Mouse (Mus musculus) neural tube, embryonic 13.5 days (tissue): ENCODE data around the gene Cmah. TPM values are rescaled to one million over a fixed set of nuclear protein-coding genes. Genes with fewer than 3 reads are reported as not detected.

ENCODE experiments used
- ATAC-seq: fragments of 200-750 bp; cut with Nextera tagmentation; 2 replicates; pipeline ENCODE4 v1.8.0; 2017; ENCODE audit warnings: low read depth, mild to moderate bottlenecking, moderate TSS enrichment, moderate library complexity
- H3K27ac ChIP-seq: fragments of 300-500 bp; sonication (generic); replicated peaks from 2 replicates; pipeline ENCODE4 v1.5.1; 2015; ENCODE audit warnings: moderate library complexity, mild to moderate bottlenecking, inconsistent platforms
- H3K27me3 ChIP-seq: fragments of 300-500 bp; sonication (generic); 2 replicates; pipeline ENCODE4 v1.6.1; 2015; ENCODE audit warnings: mild to moderate bottlenecking, inconsistent platforms
- H3K36me3 ChIP-seq: fragments of 300-500 bp; sonication (generic); 2 replicates; pipeline ENCODE4 v1.6.1; 2015; ENCODE audit warnings: mild to moderate bottlenecking, inconsistent platforms
- H3K4me1 ChIP-seq: fragments of 300-500 bp; sonication (generic); replicated peaks from 2 replicates; pipeline ENCODE4 v1.6.1; 2015; ENCODE audit warnings: inconsistent platforms
- H3K4me2 ChIP-seq: fragments of 300-500 bp; sonication (generic); 2 replicates; pipeline ENCODE4 v1.6.1; 2015; ENCODE audit warnings: inconsistent platforms, mild to moderate bottlenecking, moderate library complexity
- H3K4me3 ChIP-seq: fragments of 300-500 bp; sonication (generic); 2 replicates; pipeline ENCODE4 v1.5.1; 2015; ENCODE audit warnings: mild to moderate bottlenecking, inconsistent platforms
- H3K9ac ChIP-seq: fragments of 300-500 bp; sonication (generic); 2 replicates; pipeline ENCODE4 v1.6.1; 2015; ENCODE audit warnings: moderate library complexity, mild to moderate bottlenecking, inconsistent platforms
- H3K9me3 ChIP-seq: fragments of 300-500 bp; sonication (generic); 2 replicates; pipeline ENCODE4 v1.6.1; 2016; ENCODE audit warnings: inconsistent platforms
- WGBS: fragments of 180-500 bp; shearing (Covaris S2); methylation state at CpG from one replicate; pipeline ENCODE4 v1.1.7; 2015; 5-methylcytosine and 5-hydroxymethylcytosine counted together
- polyA plus RNA-seq: library from polyadenylated mRNA; unstranded; fragments of >200 nt; fragmentation: Nextera tagmentation; extraction: Ambion mirVana; gene quantifications from 2 replicates; pipeline ENCODE4 v1.2.1, GENCODE M21; 2015

The Cmah gene
- polyA plus RNA-seq, 1 experiment from 2014 or later = 0.24 TPM

DNA sequence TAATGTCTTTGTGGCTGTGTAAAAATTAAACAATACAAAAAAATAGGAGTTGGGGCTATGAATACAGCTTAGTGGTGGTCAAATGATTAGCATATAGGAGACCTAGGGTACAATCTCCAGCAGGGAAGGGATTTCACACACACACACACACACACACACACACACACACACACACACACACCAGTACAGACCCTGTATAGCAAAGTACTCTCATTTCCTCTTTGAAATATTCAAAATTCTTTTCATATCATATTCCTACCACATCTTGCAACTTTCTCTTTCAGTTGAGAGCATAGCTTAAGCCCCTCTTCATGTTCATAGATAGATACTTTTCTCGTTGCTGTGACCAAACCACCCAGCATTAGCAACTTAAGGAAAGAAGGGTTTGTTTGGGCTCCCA, 181.7 kb downstream of the Cmah start:
- Histone ChIP-seq H3K36me3 (no peaks in the 10 kb centered on the region), H3K27me3 (no peaks in the 10 kb centered on the region), H3K27ac (no peak overlapping the region), H3K9ac (no peak overlapping the region), H3K4me1 (no peaks in the 10 kb centered on the region), H3K9me3 (no peaks in the 10 kb centered on the region), H3K4me3 (no peak overlapping the region), H3K4me2 (no peak overlapping the region)
- WGBS = 58% methylated on average over 1 of the region's 1 CpGs
- no peak for ATAC-seq

DNA sequence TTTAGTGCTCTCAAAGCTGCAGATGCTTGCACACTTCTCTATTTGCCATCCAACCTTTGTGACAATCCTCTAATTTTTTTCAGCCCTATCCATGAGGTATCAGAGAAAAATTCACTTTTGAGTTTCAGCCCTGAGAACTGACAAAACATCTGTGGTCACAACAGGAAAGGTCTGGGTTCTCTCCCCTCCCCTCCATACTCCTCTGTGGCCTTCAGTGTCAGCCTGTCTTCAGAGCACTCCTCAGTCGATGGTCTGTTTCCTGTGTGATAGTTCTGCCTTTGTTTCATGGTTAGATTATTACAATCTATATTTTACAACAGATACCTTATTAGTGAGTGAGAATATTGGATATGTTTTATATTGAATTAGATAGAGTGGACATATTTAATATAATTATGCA, 184.2 kb downstream of the Cmah start:
- no peak for ATAC-seq
- H3K9me3 ChIP-seq = no peaks in the 10 kb centered on the region
- H3K4me2 ChIP-seq = no peak overlapping the region
- WGBS = 82% methylated on average over 1 of the region's 1 CpGs
- H3K27ac ChIP-seq = no peak overlapping the region
- no peak overlapping the region for H3K4me3 ChIP-seq
- no peaks in the 10 kb centered on the region for H3K27me3 ChIP-seq
- H3K4me1 ChIP-seq = no peaks in the 10 kb centered on the region
- no peak overlapping the region for H3K9ac ChIP-seq
- H3K36me3 ChIP-seq = no peaks in the 10 kb centered on the region

DNA sequence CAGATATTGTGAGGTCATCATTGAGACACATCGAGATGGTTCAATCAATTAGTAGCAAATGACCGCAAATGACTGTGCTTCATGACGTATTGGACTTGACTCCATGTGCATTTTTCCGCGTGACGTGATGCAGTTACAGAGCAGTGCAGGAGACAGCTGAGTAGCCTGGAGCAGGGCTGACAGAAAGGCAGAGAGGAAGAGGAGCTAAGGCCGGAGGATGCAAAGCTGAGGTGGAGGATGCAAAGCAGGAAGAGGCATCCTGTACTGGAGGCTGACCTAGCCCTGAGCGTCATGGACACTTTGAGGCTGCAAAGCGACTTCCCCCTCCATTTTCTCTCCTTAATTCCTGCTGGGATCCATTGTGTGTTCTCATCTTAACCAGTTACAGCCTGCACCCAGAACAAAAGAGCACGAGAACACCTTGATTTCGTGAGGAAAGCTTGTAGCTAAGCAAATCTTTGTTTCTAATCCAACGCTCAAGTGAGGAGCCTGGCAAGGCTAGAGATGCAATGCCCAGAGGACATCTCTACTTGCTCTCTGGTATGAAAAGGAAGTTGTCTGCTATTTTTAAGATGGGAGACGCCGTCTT, 184.8 kb downstream of the Cmah start:
- WGBS = 77% methylated on average over 14 of the region's 14 CpGs
- ATAC-seq = no peak

DNA sequence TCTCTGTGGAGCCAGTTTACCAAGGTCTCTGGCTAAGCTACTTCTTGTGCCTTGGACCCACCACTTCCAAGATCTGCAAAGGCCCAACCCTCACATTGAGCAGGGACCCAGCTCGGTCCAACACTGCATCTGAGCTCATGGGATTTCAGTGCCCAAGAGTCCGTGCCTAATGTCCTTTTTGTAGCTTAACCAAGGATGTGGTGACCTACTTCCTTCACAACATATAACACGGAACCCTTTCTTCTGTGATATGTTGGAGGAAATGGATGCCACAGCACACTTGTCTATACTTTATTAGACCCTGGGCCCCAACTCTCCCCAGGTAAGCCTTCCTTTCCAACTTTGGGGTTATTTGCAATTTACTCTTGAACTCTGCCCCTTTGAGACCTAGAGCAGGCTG, 186.5 kb downstream of the Cmah start:
- Histone ChIP-seq H3K27me3 (no peaks in the 10 kb centered on the region), H3K4me1 (no peaks in the 10 kb centered on the region), H3K9me3 (no peaks in the 10 kb centered on the region), H3K4me2 (no peak overlapping the region), H3K4me3 (no peak overlapping the region), H3K27ac (no peak overlapping the region), H3K9ac (no peak overlapping the region), H3K36me3 (no peaks in the 10 kb centered on the region)
- WGBS = 92% methylated on average over 3 of the region's 3 CpGs
- ATAC-seq = no peak

More for the DNA sequence above, 184.8 kb downstream of the Cmah start:
- no peak overlapping the region for H3K27ac ChIP-seq
- no peaks in the 10 kb centered on the region for H3K36me3 ChIP-seq
- no peaks in the 10 kb centered on the region for H3K4me1 ChIP-seq
- no peak overlapping the region for H3K4me3 ChIP-seq
- no peak overlapping the region for H3K9ac ChIP-seq
- no peaks in the 10 kb centered on the region for H3K9me3 ChIP-seq
- H3K27me3 ChIP-seq = no peaks in the 10 kb centered on the region
- H3K4me2 ChIP-seq = no peak overlapping the region

DNA sequence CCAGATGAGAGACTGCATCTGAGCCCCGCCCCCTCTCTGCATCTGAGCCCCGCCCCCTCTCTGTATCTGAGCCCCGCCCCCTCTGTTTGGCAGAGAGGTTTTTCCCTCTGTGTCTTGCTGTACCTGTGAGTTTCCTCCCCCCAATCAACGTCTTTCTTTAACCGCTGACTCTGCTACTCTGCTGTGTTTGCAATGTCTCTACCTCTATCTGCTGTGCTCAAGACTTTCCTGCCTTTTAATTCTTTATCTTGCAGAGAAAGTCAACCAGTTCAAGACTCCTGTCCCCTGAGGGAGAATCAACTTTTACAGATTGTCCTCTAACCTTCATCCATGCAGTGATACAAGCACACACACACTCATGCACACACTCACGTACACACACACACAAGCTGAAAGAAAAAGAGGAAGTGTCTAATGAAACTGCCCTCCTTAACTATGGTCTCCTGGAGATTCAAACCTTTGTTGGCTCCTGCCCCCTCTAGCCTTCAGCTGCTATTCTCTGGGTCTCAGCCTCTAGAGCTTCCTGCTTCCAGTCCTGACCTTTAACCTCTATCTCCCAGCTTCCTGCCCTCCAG, 188.0 kb downstream of the Cmah start:
- WGBS = 44% methylated on average over 6 of the region's 6 CpGs
- H3K4me1 ChIP-seq = 0 out of 2 replicates have a peak, but pooled peaks cover 4% of the 10 kb centered on the region

DNA sequence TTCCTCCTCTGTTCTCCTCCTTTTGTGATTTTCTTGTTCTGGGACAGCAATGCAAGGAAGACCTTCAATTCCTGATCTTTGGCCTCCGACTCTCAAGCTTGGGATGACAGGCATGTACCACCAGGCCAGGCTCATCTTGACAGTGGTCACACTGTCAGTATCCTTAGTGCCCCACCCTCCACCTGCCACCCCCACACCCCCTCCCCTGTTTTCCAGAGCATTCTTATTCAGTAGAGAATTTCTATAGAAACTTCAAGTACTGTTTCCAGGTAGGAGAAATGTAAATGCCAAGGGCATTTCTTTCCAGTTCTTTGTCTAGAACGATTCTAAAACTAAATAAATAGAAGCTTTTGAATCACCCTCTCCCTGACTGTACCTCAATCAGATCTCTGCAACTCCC, 190.6 kb downstream of the Cmah start:
- Histone ChIP-seq H3K9ac (no peak overlapping the region), H3K4me3 (no peak overlapping the region), H3K9me3 (no peaks in the 10 kb centered on the region), H3K4me1 (peaks cover 21% of the 10 kb centered on the region), H3K36me3 (no peaks in the 10 kb centered on the region), H3K27ac (no peak overlapping the region), H3K27me3 (no peaks in the 10 kb centered on the region), H3K4me2 (no peak overlapping the region)
- 61% methylated on average over 2 of the region's 2 CpGs for WGBS
- no peak for ATAC-seq

More for the DNA sequence above, 188.0 kb downstream of the Cmah start:
- H3K27me3 ChIP-seq = no peaks in the 10 kb centered on the region
- ATAC-seq = no peak
- H3K9me3 ChIP-seq = no peaks in the 10 kb centered on the region
- H3K4me3 ChIP-seq = no peak overlapping the region
- no peak overlapping the region for H3K9ac ChIP-seq
- H3K4me2 ChIP-seq = no peak overlapping the region
- no peak overlapping the region for H3K27ac ChIP-seq
- no peaks in the 10 kb centered on the region for H3K36me3 ChIP-seq

DNA sequence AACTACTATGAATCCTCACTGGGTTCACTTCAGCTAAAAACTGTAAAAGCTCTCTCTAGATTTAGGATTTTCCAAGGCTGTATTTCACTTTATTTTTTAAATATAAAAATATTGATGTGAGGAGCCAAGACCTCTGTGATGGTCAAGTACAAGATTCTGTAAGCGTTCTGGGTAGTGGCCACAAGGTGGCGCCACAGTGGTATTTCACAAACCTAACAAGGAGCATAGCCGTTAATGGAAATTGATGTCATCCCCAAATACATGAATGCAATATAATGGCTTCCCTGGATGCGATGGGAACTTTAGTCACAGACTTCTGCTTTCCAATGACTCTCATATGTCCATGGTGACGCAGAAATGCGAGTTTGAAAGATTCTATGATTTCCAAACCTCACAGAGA, 191.7 kb downstream of the Cmah start:
- no peak overlapping the region for H3K9ac ChIP-seq
- H3K36me3 ChIP-seq = no peaks in the 10 kb centered on the region
- peaks cover 21% of the 10 kb centered on the region for H3K4me1 ChIP-seq
- no peak overlapping the region for H3K27ac ChIP-seq
- 37% methylated on average over 6 of the region's 6 CpGs for WGBS
- no peaks in the 10 kb centered on the region for H3K9me3 ChIP-seq
- no peaks in the 10 kb centered on the region for H3K27me3 ChIP-seq
- H3K4me3 ChIP-seq = no peak overlapping the region
- no peak overlapping the region for H3K4me2 ChIP-seq
- ATAC-seq = no peak

DNA sequence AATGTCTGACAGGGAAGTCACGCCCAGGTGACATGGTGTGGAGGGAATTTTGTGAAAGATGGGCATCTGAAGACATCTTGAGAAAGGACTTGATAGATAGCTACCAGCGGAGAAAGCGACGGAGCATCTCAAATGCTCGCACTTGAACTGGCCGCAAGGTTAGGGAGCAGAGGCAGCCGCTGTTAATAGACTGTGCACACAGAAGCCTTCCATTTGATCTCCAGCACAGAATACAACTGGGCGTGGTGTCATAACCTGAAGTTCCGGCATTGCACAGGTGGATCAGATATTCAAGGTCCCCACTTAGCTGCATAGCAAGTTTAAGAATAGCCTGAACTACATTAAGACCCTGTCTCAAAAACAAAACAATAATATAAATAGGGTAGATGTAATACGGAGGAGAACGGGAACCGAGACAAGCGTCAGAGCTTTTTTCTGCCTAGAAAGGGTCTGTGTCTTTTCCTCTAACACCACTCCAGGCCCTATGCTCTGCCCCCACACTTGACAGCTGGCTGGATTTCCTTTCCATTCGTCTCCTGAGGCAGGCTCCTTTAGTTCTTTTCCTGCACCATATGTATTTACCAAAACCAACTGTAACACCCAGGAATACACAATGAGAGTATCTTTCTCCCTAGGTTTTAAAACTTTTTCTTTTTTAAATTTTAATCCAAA, 192.9 kb downstream of the Cmah start:
- no peak for ATAC-seq
- Histone ChIP-seq H3K27me3 (no peaks in the 10 kb centered on the region), H3K4me1 (peaks cover 21% of the 10 kb centered on the region), H3K9me3 (no peaks in the 10 kb centered on the region), H3K9ac (no peak overlapping the region), H3K4me3 (no peak overlapping the region), H3K36me3 (no peaks in the 10 kb centered on the region), H3K4me2 (no peak overlapping the region), H3K27ac (no peak overlapping the region)
- WGBS = 81% methylated on average over 14 of the region's 14 CpGs

DNA sequence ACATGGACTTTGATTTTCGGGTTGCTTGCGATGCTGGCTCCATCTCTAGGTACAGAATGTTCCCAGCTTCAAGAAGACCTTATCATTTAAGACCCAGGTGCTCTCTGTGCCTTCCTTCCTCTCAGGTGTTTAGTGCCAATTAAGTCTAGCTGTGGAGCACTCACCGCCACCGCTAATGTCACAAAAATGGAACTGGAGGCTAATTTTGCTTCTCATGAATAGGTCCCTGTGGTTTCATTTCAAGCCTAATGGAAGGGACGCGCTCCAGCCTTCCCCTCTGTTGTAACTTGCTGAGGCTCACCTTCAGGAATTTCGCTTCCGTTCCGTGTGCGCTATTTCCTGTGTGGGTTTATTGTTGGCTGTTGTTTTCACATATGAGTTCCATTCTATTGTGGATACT, 193.6 kb downstream of the Cmah start:
- Histone ChIP-seq H3K36me3 (no peaks in the 10 kb centered on the region), H3K4me2 (peak overlapping the region; percentile 41; the same call in 1 of the 2 replicates), H3K9ac (no peak overlapping the region), H3K9me3 (no peaks in the 10 kb centered on the region), H3K27ac (peak overlapping the region; percentile 29; the same call in 1 of the 2 replicates), H3K4me1 (peaks cover 21% of the 10 kb centered on the region), H3K4me3 (no peak overlapping the region), H3K27me3 (no peaks in the 10 kb centered on the region)
- WGBS = 58% methylated on average over 10 of the region's 10 CpGs
- peak; percentile 20; the same call in 1 of the 2 replicates for ATAC-seq

DNA sequence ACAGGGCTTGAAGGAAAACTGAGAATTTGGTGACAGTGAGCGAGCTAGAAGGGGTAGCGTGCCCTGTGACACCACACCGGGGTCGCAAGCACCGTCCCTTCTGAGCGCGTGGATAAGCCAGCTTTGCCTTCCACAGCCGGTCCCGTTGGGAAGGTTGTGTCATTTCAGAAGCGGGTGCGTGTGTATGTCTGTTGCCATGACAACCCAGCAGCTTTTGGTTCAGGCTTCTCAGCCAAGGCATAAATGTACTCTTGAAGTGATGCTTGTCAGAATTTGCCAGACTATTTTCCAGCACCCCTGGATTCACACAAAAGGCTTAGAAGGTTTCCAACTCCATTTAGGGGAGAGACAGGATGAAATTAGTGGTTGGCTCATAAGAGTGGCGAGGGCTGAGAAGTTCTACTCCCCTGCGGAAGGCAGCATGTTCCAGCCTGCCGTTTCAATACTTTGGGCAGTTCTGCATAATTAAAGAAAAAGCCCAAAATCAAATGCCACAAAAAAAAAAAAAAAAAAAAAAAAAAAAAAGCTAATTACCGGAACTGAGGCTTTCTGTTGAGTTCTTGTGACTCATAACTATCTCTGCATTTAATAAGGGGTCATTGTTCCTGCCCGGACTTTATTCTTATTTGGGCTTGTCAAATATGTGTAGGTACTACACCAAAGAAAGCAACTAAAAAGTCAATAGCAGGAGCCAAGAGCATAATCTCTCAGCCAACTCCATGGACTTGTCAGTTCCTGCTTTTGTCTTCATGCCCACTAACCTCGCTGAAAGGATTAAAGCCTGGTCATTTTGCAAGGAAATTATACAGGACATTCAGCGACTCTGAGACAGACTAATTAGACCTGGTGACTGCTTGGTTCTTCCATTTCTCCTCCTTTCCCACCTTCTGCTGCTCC, 194.5 kb downstream of the Cmah start:
- H3K27ac ChIP-seq = peak overlapping the region; percentile 29; the same call in 1 of the 2 replicates
- H3K4me3 ChIP-seq = no peak overlapping the region
- no peaks in the 10 kb centered on the region for H3K9me3 ChIP-seq
- H3K4me1 ChIP-seq = peaks cover 21% of the 10 kb centered on the region
- peak overlapping the region; percentile 41 for H3K4me2 ChIP-seq
- ATAC-seq = peak; percentile 74
- H3K27me3 ChIP-seq = no peaks in the 10 kb centered on the region
- WGBS = 45% methylated on average over 18 of the region's 18 CpGs
- H3K36me3 ChIP-seq = no peaks in the 10 kb centered on the region
- H3K9ac ChIP-seq = no peak overlapping the region

DNA sequence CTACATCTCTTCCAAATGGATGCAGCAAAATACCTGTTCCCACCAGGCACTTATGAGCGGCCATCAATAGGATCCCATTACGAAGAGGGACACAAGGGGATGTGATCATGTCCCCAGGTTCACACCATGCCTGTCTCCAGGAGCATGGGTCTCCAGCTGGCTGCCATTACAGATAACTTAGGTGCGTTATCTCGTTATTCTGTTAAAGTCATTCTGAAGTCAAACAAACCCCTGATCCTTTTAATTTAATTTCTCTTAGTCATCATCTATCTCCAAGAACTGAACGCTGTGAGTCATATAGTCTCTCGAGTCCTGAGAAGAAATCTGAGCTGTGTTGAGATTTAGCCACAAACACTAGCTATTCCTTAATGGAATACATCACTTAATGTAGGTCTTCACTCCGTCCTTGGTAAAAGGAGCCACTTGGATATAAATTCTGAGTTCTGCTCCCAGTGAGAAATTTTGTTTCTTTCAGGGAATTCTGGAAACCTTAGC, 195.2 kb downstream of the Cmah start:
- no peak for ATAC-seq
- WGBS = 86% methylated on average over 7 of the region's 7 CpGs
- Histone ChIP-seq H3K9me3 (no peaks in the 10 kb centered on the region), H3K9ac (no peak overlapping the region), H3K27ac (no peak overlapping the region), H3K27me3 (no peaks in the 10 kb centered on the region), H3K4me1 (peaks cover 21% of the 10 kb centered on the region), H3K36me3 (no peaks in the 10 kb centered on the region), H3K4me2 (no peak overlapping the region), H3K4me3 (no peak overlapping the region)
